Mouse (Mus musculus) embryonic facial prominence, embryonic 15.5 days (tissue): Measurements from ENCODE around the gene Olfr535. TPM values are rescaled to one million over a fixed set of nuclear protein-coding genes. Genes with fewer than 3 reads are reported as not detected.
"Not testable (repeated sequence)": the region's sequence is repeated elsewhere in the genome, so short reads cannot be mapped to it uniquely, and the experiment has no call there.

Experiments used
- ATAC-seq: fragments of 200-750 bp; cut with Nextera tagmentation; 2 replicates; pipeline ENCODE4 v1.8.0; 2017; ENCODE audit warnings: low read depth, moderate TSS enrichment; ENCODE audit not compliant: insufficient number of reproducible peaks, low FRiP score, low TSS enrichment
- H3K27ac ChIP-seq: fragments of 300-500 bp; sonication (generic); replicated peaks from 2 replicates; pipeline ENCODE4 v1.5.1; 2015; ENCODE audit warnings: mild to moderate bottlenecking, inconsistent platforms
- H3K27me3 ChIP-seq: fragments of 300-500 bp; sonication (generic); 2 replicates; pipeline ENCODE4 v1.6.1; 2015; ENCODE audit warnings: inconsistent platforms
- H3K36me3 ChIP-seq: fragments of 300-500 bp; sonication (generic); 2 replicates; pipeline ENCODE4 v1.6.1; 2015; ENCODE audit warnings: mild to moderate bottlenecking, inconsistent platforms
- H3K4me1 ChIP-seq: fragments of 300-500 bp; sonication (generic); 2 replicates; pipeline ENCODE4 v1.6.1; 2015; ENCODE audit warnings: inconsistent platforms
- H3K4me2 ChIP-seq: fragments of 300-500 bp; sonication (generic); replicated peaks from 2 replicates; pipeline ENCODE4 v1.6.1; 2015; ENCODE audit warnings: mild to moderate bottlenecking, inconsistent platforms
- H3K4me3 ChIP-seq: fragments of 300-500 bp; sonication (generic); replicated peaks from 2 replicates; pipeline ENCODE4 v1.5.1; 2015; ENCODE audit warnings: mild to moderate bottlenecking, inconsistent platforms
- H3K9ac ChIP-seq: fragments of 300-500 bp; sonication (generic); 2 replicates; pipeline ENCODE4 v1.6.1; 2015; ENCODE audit warnings: inconsistent platforms
- H3K9me3 ChIP-seq: fragments of 300-500 bp; sonication (generic); replicated peaks from 2 replicates; pipeline ENCODE4 v1.6.1; 2016; ENCODE audit warnings: inconsistent platforms
- WGBS: fragments of 180-500 bp; shearing (Covaris S2); methylation state at CpG from one replicate; pipeline ENCODE4 v1.1.7; 2015; 5-methylcytosine and 5-hydroxymethylcytosine counted together
- polyA plus RNA-seq: library from polyadenylated mRNA; unstranded; fragments of >200 nt; fragmentation: Nextera tagmentation; extraction: Ambion mirVana; gene quantifications from 2 replicates; pipeline ENCODE4 v1.2.1, GENCODE M21; 2015

Olfr535 gene
- polyA plus RNA-seq: not detected in 2 replicates

DNA sequence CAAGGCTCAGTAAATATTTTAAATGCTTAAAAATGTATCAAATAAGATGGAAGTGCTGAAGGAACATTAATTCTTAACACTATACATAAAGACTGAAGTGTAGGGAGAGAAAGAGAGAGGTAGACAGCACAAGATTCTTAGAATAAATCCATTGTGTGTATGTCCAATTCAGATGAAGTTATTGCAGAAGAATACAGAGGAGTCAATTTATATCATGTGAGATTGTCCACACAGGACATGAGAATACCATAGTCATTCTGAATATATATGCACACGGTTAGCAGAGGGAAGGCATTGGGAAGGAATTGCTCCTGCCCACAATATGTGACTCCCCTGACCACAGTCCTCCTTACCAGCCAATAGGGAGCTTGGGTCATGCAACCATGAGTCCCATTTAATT, at the start of gene Olfr535:
Olfr535 (plus strand) TSS at position 301 of the 400 bp plus-strand sequence.
- no peaks in the 10 kb centered on the region for H3K27me3 ChIP-seq
- ATAC-seq: no peak
- 67% methylated on average over 1 of the region's 1 CpGs for WGBS

DNA sequence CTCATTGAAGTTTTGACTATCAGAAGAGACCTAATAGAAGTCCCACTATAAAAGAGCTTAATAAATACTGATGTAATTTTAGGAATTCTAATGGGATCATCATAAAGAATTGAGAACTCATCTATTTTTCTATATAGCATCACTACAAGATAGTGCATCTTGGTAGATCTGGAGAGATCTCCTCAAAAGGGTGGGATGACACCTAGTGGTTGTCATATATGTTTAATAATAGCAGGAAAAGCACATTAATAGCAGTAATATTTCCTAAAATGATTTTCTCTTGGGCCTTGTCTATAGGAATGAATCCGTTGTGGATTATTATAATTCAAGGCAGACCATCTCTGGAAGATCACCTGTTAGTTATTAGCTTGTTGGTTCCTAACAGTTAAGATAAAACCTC, 40.9 kb upstream of the Olfr535 start:
- Histone ChIP-seq H3K4me1 (no peaks in the 10 kb centered on the region), H3K36me3 (no peaks in the 10 kb centered on the region), H3K9me3 (no peaks in the 10 kb centered on the region), H3K9ac (no peak overlapping the region), H3K27ac (no peak overlapping the region), H3K27me3 (no peaks in the 10 kb centered on the region), H3K4me2 (no peak overlapping the region), H3K4me3 (no peak overlapping the region)
- WGBS: 51% methylated on average over 1 of the region's 1 CpGs
- ATAC-seq: no peak

More for the DNA sequence above, at the start of gene Olfr535:
- H3K4me1 ChIP-seq: no peaks in the 10 kb centered on the region
- H3K9ac ChIP-seq: no peak within 1 kb of the TSS
- no peak within 1 kb of the TSS for H3K4me3 ChIP-seq
- H3K27ac ChIP-seq: no peak within 1 kb of the TSS
- H3K36me3 ChIP-seq: no peaks in the 10 kb centered on the region
- H3K9me3 ChIP-seq: no peaks in the 10 kb centered on the region
- H3K4me2 ChIP-seq: no peak within 1 kb of the TSS

DNA sequence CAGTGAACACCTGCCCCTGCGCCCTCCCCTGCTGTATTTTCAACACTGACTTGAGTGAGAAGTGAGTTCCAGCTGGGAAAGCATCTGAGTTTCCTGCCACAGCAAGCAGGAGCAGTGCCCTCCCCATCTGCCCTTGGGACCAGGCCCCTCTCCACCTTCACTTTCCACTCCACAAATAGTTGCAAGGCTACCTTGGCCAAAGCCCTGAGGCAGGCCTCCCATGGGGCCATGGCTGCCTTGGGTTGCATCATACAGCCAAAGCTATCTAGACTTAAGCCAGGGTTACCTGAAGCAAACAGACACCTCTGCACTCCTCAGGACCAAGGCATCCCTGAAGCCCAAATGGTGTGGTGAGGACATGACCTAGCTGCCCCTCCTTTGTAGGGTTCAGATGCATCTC, 20.9 kb upstream of the Olfr535 start, which contains the start of gene Olfr533:
Olfr533 (plus strand) TSS at position 301 of the 400 bp plus-strand sequence.
- H3K27ac ChIP-seq, H3K9ac ChIP-seq, H3K4me2 ChIP-seq, ATAC-seq, H3K4me3 ChIP-seq, H3K4me1 ChIP-seq, H3K36me3 ChIP-seq, H3K9me3 ChIP-seq, H3K27me3 ChIP-seq: not testable (repeated sequence)
- WGBS: 63% methylated on average over 1 of the region's 1 CpGs

DNA sequence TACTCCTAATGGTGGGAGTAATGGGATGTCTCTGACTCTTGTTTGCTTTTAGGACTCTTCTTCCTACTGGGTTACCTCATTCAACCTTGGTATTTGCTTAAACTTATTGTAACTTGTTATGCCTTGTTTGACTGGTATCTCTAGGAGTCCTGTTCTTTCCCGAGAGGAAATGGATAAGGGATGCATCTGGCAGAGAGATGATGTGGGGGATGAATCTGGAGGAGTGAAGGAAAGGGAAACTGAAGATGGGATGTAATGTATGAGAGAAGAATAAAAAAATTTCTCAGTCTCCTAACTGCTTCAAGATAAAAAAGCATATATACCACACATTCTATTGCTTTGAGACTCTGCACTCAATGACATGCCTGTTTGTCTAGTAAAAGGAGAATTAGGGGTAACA, 6.1 kb upstream of the Olfr535 start:
- no peak for ATAC-seq
- Histone ChIP-seq H3K4me3 (no peak overlapping the region), H3K4me2 (no peak overlapping the region), H3K27ac (no peak overlapping the region), H3K4me1 (no peaks in the 10 kb centered on the region), H3K9me3 (peaks cover 5% of the 10 kb centered on the region; the same call in 1 of the 2 replicates), H3K27me3 (no peaks in the 10 kb centered on the region), H3K9ac (no peak overlapping the region), H3K36me3 (no peaks in the 10 kb centered on the region)
- WGBS: 68% methylated on average over 1 of the region's 1 CpGs

DNA sequence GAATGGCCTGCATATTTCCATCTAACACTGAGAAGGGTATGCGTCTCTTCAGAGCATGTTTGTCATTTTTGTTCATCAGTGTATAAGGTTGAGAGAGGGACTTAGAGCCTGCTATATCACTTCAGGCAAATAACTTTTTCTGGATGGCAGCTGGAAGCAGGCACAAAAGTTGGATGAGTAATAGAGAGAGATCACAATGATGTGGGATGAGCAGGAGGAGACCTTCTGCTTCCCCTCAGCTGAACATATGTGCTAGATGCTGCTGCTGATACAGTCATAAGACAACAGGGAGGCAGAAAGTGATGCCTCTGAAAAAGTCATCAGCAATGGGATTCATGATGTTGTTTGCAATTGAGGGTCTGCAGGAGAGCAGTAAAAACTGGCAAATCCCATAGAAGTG, 5.3 kb upstream of the Olfr535 start:
- H3K27ac ChIP-seq: no peak overlapping the region
- H3K4me3 ChIP-seq: no peak overlapping the region
- WGBS: 92% methylated on average over 1 of the region's 1 CpGs
- H3K4me2 ChIP-seq: no peak overlapping the region
- no peak overlapping the region for H3K9ac ChIP-seq
- H3K27me3 ChIP-seq: no peaks in the 10 kb centered on the region
- H3K4me1 ChIP-seq: no peaks in the 10 kb centered on the region
- ATAC-seq: no peak
- peaks cover 5% of the 10 kb centered on the region; the same call in 1 of the 2 replicates for H3K9me3 ChIP-seq
- H3K36me3 ChIP-seq: no peaks in the 10 kb centered on the region

DNA sequence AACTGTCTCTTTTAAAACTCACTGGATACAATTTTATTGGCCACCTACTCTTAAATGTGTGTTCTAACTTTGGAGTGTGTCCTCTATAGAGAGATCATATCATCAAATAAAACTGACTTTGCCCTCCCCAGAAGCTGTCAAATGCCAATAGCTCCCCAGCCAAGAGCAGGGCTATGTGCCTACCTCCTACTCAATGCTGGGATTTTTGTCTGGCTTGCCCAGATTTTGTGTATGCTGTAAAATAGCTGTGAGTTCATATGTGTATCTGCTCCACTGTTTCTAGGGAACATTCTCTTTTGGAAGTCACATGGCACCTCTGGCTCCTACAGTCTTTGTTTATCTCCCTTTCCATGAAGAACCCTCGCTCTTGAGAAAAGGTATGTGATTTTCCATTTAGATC, 5.0 kb downstream of the Olfr535 start:
- H3K36me3 ChIP-seq: no peaks in the 10 kb centered on the region

DNA sequence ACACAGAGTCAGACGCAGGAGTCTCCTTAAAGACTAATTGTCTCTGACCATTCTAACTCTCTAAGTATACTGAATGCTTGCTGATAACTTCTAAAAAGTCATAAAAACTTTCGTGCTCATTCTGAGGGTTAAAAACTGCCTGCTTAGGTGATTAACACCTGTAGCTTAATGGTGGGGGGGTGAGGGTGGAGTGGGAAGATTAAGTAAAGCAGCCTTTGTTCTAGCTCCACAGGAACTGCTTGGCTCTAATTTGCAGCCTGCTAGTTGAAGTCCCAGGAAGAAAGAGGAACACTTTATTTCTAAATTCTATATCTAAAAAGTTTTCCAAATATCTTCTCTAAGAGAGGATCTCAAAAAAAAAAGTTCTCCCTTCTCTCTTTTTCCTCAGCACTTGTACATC, 10.2 kb downstream of the Olfr535 start:
- Histone ChIP-seq H3K4me1 (no peaks in the 10 kb centered on the region), H3K4me2 (no peak overlapping the region), H3K36me3 (no peaks in the 10 kb centered on the region), H3K27me3 (no peaks in the 10 kb centered on the region), H3K27ac (no peak overlapping the region), H3K9me3 (no peaks in the 10 kb centered on the region), H3K9ac (no peak overlapping the region), H3K4me3 (no peak overlapping the region)
- no peak for ATAC-seq
- WGBS: 46% methylated on average over 2 of the region's 2 CpGs

More for the DNA sequence above, 5.0 kb downstream of the Olfr535 start:
- no peaks in the 10 kb centered on the region for H3K4me1 ChIP-seq
- 67% methylated on average over 1 of the region's 1 CpGs for WGBS
- no peak for ATAC-seq
- no peak overlapping the region for H3K9ac ChIP-seq
- no peaks in the 10 kb centered on the region for H3K9me3 ChIP-seq
- H3K4me2 ChIP-seq: no peak overlapping the region
- no peaks in the 10 kb centered on the region for H3K27me3 ChIP-seq
- H3K27ac ChIP-seq: no peak overlapping the region
- H3K4me3 ChIP-seq: no peak overlapping the region

DNA sequence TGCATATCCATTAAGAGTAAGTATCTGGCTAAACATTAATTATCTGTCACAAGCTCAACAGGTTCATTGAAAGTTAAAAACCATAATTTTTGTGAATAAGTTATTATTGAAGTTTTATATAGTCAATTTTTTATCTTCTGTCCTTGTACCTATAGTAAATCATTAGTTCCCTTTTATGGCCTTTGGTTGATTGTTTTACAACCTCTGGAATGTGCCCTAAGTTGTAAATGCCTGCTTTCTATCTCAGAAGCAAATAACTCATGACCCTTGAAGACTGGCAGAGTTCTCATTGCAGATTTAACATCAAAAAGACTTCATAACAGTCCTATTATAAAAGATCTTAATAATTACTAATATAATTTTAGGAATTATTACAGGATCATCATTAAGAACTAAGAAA, 10.7 kb downstream of the Olfr535 start:
- H3K4me1 ChIP-seq: no peaks in the 10 kb centered on the region
- H3K27ac ChIP-seq: no peak overlapping the region
- H3K4me2 ChIP-seq: no peak overlapping the region
- H3K36me3 ChIP-seq: no peaks in the 10 kb centered on the region
- ATAC-seq: no peak
- H3K9ac ChIP-seq: no peak overlapping the region
- H3K9me3 ChIP-seq: no peaks in the 10 kb centered on the region
- H3K4me3 ChIP-seq: no peak overlapping the region
- H3K27me3 ChIP-seq: no peaks in the 10 kb centered on the region

DNA sequence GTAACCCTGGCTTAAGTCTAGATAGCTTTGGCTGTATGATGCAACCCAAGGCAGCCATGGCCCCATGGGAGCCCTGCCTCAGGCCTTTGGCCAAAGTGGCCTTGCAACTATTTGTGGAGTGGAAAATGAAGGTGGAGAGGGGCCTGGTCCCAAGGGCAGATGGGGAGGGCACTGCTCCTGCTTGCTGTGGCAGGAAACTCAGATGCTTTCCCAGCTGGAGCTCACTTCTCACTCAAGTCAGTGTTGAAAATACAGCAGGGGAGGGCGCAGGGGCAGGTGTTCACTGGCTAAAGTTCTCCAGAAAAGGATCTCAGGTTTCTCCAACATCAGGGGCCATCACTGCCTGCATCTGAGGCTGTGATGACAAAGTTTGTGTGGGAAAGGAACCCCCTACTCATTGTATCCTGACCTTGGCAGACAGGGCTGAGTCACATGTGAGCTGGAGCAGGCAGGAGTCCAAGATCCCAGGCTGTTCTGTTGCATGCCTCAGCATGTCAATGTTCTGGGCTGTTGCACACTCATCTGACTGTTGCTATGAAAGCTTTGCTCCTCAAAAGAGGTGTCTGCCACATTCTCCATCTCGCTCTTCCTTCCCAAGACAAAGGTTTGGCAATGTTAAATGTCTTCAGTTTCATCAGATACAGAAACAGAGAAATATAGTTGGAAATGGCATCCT, 23.5 kb downstream of the Olfr535 start, which contains the start of gene Olfr536:
Olfr536 (minus strand) TSS at position 51 of the 676 bp plus-strand sequence.
- H3K4me1 ChIP-seq, H3K27me3 ChIP-seq, H3K9ac ChIP-seq, H3K36me3 ChIP-seq, H3K4me2 ChIP-seq, H3K27ac ChIP-seq, ATAC-seq, H3K9me3 ChIP-seq, H3K4me3 ChIP-seq: not testable (repeated sequence)
- WGBS: 73% methylated on average over 2 of the region's 2 CpGs

DNA sequence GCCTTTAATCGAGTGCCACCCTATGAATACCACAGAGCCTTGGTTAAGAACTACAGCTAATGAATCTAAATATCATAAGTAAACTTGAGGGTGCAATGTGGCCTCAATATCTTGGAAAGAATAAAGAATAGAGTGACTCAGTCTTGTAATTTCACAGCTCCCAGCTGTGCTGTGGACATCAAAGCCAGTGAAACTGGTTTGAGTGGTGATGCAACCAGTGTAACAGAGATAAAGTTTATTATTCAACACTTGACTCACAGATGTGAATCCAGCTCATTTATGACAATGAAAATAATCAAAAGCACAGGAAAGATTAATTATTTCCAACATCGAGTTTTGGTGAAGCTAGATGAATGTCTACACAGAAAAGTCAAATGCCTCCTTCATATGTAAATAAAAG, 55.7 kb downstream of the Olfr535 start:
- Histone ChIP-seq H3K27ac (no peak overlapping the region), H3K36me3 (no peaks in the 10 kb centered on the region), H3K27me3 (no peaks in the 10 kb centered on the region), H3K4me3 (no peak overlapping the region), H3K4me1 (no peaks in the 10 kb centered on the region), H3K4me2 (no peak overlapping the region), H3K9me3 (no peaks in the 10 kb centered on the region), H3K9ac (no peak overlapping the region)
- WGBS: 54% methylated on average over 2 of the region's 2 CpGs
- ATAC-seq: no peak
